Mouse (Mus musculus) forebrain, postnatal 0 days (tissue): ENCODE measurements at regions not wholly inside any gene's neighbourhood (a gene's known extent, or its start where the extent isn't known, plus 50 kb on each side); places are given as distances from the start of the nearest gene placed in this dataset.
A peak's percentile ranks its signal among the peaks of the same experiment; 100 is the strongest.

Experiments
- ATAC-seq: fragments of 200-750 bp; cut with Nextera tagmentation; 2 replicates; pipeline ENCODE4 v1.8.0; 2017; ENCODE audit warnings: mild to moderate bottlenecking, moderate library complexity
- DNase-seq: peaks from one replicate; pipeline ENCODE4 v3.0.0-alpha.2; 2015
- H3K27ac ChIP-seq: fragments of 300-500 bp; sonication (generic); 2 replicates; pipeline ENCODE4 v1.5.1; 2014; ENCODE audit warnings: low read depth, mild to moderate bottlenecking, antibody characterized with exemption, low read length, moderate library complexity, mixed read lengths
- H3K27me3 ChIP-seq: fragments of 300-500 bp; sonication (generic); 2 replicates; pipeline ENCODE4 v1.6.1; 2014; ENCODE audit warnings: mild to moderate bottlenecking, low read length, mixed read lengths; ENCODE audit not compliant: insufficient read depth
- H3K36me3 ChIP-seq: fragments of 300-500 bp; sonication (generic); 2 replicates; pipeline ENCODE4 v1.6.1; 2014; ENCODE audit warnings: mild to moderate bottlenecking, moderate library complexity; ENCODE audit not compliant: insufficient read depth
- H3K4me1 ChIP-seq: fragments of 300-500 bp; sonication (generic); 2 replicates; pipeline ENCODE4 v1.6.1; 2014; ENCODE audit warnings: antibody characterized with exemption; ENCODE audit not compliant: insufficient read depth
- H3K4me2 ChIP-seq: fragments of 300-500 bp; sonication (generic); 2 replicates; pipeline ENCODE4 v1.6.1; 2014; ENCODE audit warnings: low read depth, mild to moderate bottlenecking, moderate library complexity
- H3K4me3 ChIP-seq: fragments of 300-500 bp; sonication (generic); 2 replicates; pipeline ENCODE4 v1.5.1; 2014; ENCODE audit warnings: low read depth, low read length, mixed read lengths
- H3K9ac ChIP-seq: fragments of 300-500 bp; sonication (generic); 2 replicates; pipeline ENCODE4 v1.6.1; 2014; ENCODE audit warnings: mild to moderate bottlenecking
- H3K9me3 ChIP-seq: fragments of 300-500 bp; sonication (generic); 2 replicates; pipeline ENCODE4 v1.6.1; 2016; ENCODE audit warnings: low read length
- CTCF ChIP-seq: sonication (generic); IDR thresholded peaks from 2 replicates; pipeline ENCODE4 v1.5.1; 2016; ENCODE audit warnings: antibody characterized with exemption, control low read depth, low read depth
- WGBS: fragments of 180-500 bp; shearing (Covaris S2); extraction: QIAGEN DNeasy Blood & Tissue Kit; methylation state at CpG from one replicate; pipeline ENCODE4 v1.1.7; 2014; 5-methylcytosine and 5-hydroxymethylcytosine counted together

DNA sequence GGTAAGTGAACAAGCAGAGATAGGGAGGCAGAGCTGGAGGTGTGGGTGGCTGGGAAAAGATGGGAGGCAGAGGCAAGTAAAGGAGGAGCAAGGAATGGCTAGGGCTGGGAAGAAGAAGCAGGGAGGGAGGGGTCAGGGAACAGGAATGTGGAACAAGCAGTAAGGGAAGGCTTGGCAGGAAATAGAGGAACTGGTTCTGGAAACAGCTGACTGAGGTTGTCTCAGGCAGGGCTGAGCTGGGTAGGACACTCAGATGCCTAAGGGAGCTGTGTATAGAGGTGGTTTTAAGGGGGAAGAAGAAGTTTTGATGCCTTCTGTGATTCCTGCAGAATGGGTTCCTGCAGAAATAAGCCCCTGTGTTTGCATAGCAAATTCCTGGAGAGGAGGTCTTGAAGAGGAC lies 92.7 kb downstream of the Nucb2 start:
- ATAC-seq (no peak), DNase-seq (no peak)
- no peaks in the 10 kb centered on the region for H3K36me3 ChIP-seq
- no peaks in the 10 kb centered on the region for H3K27me3 ChIP-seq
- no peak overlapping the region for H3K4me3 ChIP-seq
- no peak for TF ChIP-seq CTCF
- peaks cover 6% of the 10 kb centered on the region; the same call in 1 of the 2 replicates for H3K9me3 ChIP-seq
- H3K27ac ChIP-seq = no peak overlapping the region
- H3K9ac ChIP-seq = no peak overlapping the region
- no peak overlapping the region for H3K4me2 ChIP-seq
- no peaks in the 10 kb centered on the region for H3K4me1 ChIP-seq

DNA sequence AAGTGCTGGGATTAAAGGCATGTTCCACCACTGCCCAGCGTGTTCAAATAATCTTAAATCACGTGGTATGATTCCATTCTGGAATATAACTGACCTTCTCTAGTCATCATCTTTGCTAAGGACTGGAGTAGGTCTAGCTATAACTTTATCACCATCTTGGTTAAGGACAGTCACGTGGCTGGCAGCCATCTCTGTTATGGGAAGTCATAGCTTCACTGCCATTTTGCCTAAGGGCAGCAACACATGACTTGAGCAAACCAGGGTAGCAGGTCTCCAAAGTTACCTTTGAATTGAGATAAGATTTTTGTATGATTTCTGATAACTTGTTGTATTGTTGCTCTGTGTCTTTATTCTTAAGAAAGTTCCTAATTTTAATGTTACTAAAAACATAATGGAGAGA lies 96.2 kb downstream of the Nucb2 start:
- ATAC-seq = no peak
- WGBS = 84% methylated on average over 3 of the region's 3 CpGs

DNA sequence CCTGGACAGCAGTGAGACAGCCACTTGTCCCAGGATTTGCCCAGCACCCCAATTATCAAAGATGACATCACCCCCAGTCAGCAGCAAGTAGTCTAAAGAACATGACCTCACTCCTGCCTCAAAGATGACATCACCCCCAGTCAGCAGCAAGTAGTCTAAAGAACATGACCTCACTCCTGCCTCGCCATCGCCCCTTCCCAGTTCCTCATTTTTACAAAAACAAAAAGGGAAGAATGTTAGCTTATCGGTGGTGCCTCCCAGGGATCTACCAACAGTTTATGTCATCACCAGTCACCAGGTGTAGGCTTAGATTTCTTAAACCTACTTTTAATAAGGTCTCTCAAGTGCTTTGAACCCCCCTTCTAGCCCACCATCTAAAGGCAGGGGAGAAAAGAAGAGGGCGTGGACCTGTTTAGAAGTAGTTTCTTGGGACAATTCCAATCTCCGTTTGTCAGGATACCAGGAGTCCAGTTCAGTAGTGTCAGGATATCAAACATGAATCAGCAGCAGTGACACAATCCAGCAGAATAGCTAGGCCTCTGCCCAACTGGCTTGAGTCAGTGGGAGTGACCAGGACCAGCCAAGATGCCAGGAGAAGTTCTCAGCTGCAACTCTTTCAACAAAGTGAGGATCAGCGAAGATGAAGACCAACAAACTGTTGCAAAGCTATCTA lies 99.1 kb downstream of the Nucb2 start:
- H3K4me3 ChIP-seq = no peak overlapping the region
- H3K27me3 ChIP-seq = no peaks in the 10 kb centered on the region
- no peak for TF ChIP-seq CTCF
- H3K27ac ChIP-seq = no peak overlapping the region
- peaks cover 6% of the 10 kb centered on the region; the same call in 1 of the 2 replicates for H3K9me3 ChIP-seq
- DNase-seq (no peak), ATAC-seq (no peak)
- no peak overlapping the region for H3K9ac ChIP-seq
- WGBS = 79% methylated on average over 6 of the region's 6 CpGs
- H3K4me2 ChIP-seq = no peak overlapping the region
- 0 out of 2 replicates have a peak, but pooled peaks cover 4% of the 10 kb centered on the region for H3K4me1 ChIP-seq
- H3K36me3 ChIP-seq = no peaks in the 10 kb centered on the region

More for the DNA sequence above, 96.2 kb downstream of the Nucb2 start:
- H3K27me3 ChIP-seq = no peaks in the 10 kb centered on the region
- no peak overlapping the region for H3K4me3 ChIP-seq
- H3K36me3 ChIP-seq = no peaks in the 10 kb centered on the region
- DNase-seq = no peak
- H3K4me1 ChIP-seq = no peaks in the 10 kb centered on the region
- H3K4me2 ChIP-seq = no peak overlapping the region
- H3K9ac ChIP-seq = no peak overlapping the region
- no peak overlapping the region for H3K27ac ChIP-seq
- H3K9me3 ChIP-seq = peaks cover 6% of the 10 kb centered on the region; the same call in 1 of the 2 replicates
- TF ChIP-seq CTCF = no peak

DNA sequence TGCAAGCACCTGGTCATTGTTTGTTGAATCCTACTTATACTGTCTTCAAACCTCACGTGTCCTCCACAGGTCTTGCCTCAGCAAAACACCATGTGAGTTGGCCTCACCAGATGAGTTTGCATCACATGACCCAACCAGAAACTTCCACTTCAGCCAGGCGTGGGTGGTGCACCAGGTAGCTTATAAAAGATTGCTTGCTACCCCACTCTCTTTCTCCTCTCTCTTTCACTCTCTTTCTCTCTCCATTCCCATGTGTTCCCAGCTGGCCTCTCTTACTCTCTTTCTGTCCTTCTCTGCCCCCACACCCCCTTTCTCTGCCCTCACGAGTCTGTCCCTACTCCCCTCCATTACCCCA lies 99.6 kb downstream of the Nucb2 start:
- Histone ChIP-seq H3K4me3 (no peak overlapping the region), H3K4me1 (0 out of 2 replicates have a peak, but pooled peaks cover 4% of the 10 kb centered on the region), H3K27ac (no peak overlapping the region), H3K4me2 (no peak overlapping the region), H3K36me3 (no peaks in the 10 kb centered on the region), H3K27me3 (no peaks in the 10 kb centered on the region), H3K9me3 (peaks cover 6% of the 10 kb centered on the region; the same call in 1 of the 2 replicates), H3K9ac (no peak overlapping the region)
- no peak for DNase-seq
- ATAC-seq = no peak
- WGBS = 93% methylated on average over 3 of the region's 3 CpGs
- TF ChIP-seq CTCF = no peak

DNA sequence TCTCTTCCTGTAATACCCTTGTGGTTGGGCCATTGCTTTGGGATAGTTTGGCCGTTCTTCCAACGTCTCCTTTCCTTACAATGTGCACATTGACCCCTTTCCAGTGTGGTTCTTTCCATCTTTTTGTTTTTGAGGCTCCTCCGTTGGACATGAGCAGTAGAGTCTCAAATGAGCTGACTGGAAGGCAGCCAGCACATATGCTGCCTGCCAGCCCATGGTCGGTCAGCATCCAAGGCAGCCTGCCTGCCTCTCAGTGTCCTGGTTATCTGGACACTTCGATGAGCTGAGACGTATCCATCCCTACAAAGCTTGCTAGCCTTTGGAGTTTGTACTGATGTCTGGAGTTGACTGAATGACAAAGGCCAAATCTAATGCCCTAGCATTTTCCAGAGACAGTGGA lies 102.1 kb downstream of the Nucb2 start:
- no peak overlapping the region for H3K9ac ChIP-seq
- no peak for DNase-seq
- no peak overlapping the region for H3K4me3 ChIP-seq
- H3K9me3 ChIP-seq = peaks cover 4% of the 10 kb centered on the region; the same call in 1 of the 2 replicates
- TF ChIP-seq CTCF = no peak
- WGBS = 45% methylated on average over 6 of the region's 6 CpGs
- no peak overlapping the region for H3K27ac ChIP-seq
- H3K27me3 ChIP-seq = no peaks in the 10 kb centered on the region
- H3K4me2 ChIP-seq = no peak overlapping the region
- no peak for ATAC-seq
- H3K4me1 ChIP-seq = 0 out of 2 replicates have a peak, but pooled peaks cover 4% of the 10 kb centered on the region
- H3K36me3 ChIP-seq = no peaks in the 10 kb centered on the region

DNA sequence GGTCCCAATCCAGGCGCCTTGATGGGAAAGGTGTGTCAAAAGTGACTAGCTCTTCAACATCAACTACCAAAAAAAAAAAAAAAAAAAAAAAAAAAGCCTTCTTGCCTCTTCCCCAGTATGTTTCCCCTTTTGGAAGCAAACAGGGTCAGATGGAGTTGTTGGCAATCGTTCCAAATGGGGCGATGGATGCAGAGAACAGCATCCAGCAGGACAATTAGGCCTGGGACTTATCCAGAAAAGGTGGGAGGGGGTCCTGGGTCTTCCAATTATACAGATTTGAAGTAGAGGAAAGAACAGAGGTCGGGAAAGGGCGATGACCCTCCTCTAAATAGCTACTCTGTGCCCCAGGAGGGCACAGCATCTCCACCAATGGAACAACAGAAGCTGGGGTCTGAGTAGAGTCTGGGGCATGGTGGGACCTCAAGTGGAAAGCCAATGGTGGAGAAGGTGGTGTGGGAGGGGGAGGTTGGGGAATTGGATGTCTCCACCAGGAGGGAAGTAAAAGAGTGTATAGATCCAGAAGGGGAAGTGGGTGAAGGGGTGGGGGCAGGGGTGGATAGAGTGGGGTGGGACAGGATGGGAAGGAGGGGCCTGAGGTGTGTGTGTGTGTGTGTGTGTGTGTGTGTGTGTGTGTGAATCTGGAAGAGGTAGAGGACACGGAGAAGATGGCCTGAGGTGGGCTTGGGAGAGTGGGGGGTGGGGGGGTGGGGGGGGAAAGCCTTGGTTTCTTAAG lies 102.7 kb downstream of the Nucb2 start:
- 51% methylated on average over 6 of the region's 6 CpGs for WGBS
- Histone ChIP-seq H3K4me2 (no peak overlapping the region), H3K9me3 (no peaks in the 10 kb centered on the region), H3K4me1 (0 out of 2 replicates have a peak, but pooled peaks cover 4% of the 10 kb centered on the region), H3K27me3 (no peaks in the 10 kb centered on the region), H3K27ac (no peak overlapping the region), H3K9ac (no peak overlapping the region), H3K4me3 (no peak overlapping the region), H3K36me3 (no peaks in the 10 kb centered on the region)
- no peak for ATAC-seq
- no peak for DNase-seq
- TF ChIP-seq CTCF = no peak

DNA sequence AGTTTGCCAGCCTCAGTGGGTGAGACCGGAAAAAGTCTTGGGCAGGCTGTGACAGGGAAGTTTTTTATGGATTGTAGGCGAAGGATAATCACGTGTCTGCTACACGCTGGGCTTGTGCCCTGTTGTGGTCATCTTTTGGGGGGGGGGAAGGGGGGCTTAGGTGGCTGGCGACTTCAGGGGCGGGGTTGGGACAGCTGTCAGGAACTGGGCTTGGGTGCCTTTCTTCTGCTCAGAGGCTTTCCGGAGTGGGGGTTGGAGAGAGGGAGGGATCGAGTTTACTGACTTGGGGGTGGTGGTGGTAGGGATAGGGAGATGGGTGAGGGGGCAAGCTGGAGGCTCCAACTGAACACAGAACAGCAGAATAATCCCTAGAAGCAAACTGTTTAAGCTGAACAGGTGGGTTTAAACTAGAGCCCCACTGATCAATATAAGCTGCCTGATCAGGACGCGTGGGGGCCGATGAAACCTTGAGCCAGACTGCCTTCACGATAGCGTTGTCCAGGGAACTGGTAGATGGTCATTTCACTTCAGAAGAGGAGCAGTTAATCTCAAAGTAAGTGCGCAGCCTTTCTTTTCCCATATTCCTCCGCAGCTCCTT lies 103.6 kb downstream of the Nucb2 start:
- Histone ChIP-seq H3K9ac (0 out of 2 replicates have a peak overlapping the region, but pooled peaks have one; percentile 10), H3K9me3 (no peaks in the 10 kb centered on the region), H3K4me1 (0 out of 2 replicates have a peak, but pooled peaks cover 4% of the 10 kb centered on the region), H3K27ac (no peak overlapping the region), H3K4me3 (peak overlapping the region; percentile 35), H3K4me2 (peak overlapping the region; percentile 60), H3K36me3 (no peaks in the 10 kb centered on the region), H3K27me3 (no peaks in the 10 kb centered on the region)
- ATAC-seq (no peak), DNase-seq (no peak)
- no peak for TF ChIP-seq CTCF
- 6% methylated on average over 15 of the region's 15 CpGs for WGBS
